Mouse (Mus musculus) spleen, postnatal 14 days (tissue): ENCODE data around the gene Igfbp6.

Experiments used
- DNase-seq, 2 experiments: peaks; one replicate each; pipeline ENCODE4 v3.0.0; 2021 to 2022; ENCODE audit warnings: low spot score in 2 of 2

Gene Igfbp6

GRCm38 (mm10) chr15:102108651-102109525 lies 35.3 kb upstream of the Igfbp6 start:
- peak in 1 of 2 experiments; percentile 62 for DNase-seq

- no peak for DNase-seq
Measured at GRCm38 (mm10) chr15:102110271-102110670, 33.9 kb upstream of the Igfbp6 start.

GRCm38 (mm10) chr15:102110701-102111494 lies 33.3 kb upstream of the Igfbp6 start:
- DNase-seq, result no peak

- no peak for DNase-seq
Measured at GRCm38 (mm10) chr15:102111495-102111829, 32.7 kb upstream of the Igfbp6 start.

- no peak for DNase-seq
Measured at GRCm38 (mm10) chr15:102112181-102112580, 32.0 kb upstream of the Igfbp6 start.

GRCm38 (mm10) chr15:102112827-102113226 lies 31.3 kb upstream of the Igfbp6 start:
- no peak for DNase-seq

GRCm38 (mm10) chr15:102113674-102114073 lies 30.5 kb upstream of the Igfbp6 start:
- no peak for DNase-seq

GRCm38 (mm10) chr15:102114651-102115260 lies 29.4 kb upstream of the Igfbp6 start:
- no peak for DNase-seq

- no peak for DNase-seq
Measured at GRCm38 (mm10) chr15:102115731-102116231, 28.4 kb upstream of the Igfbp6 start.

GRCm38 (mm10) chr15:102116753-102117415 lies 27.3 kb upstream of the Igfbp6 start:
- no peak for DNase-seq

- no peak for DNase-seq
Measured at GRCm38 (mm10) chr15:102117461-102118443, 26.4 kb upstream of the Igfbp6 start.

- no peak for DNase-seq
Measured at GRCm38 (mm10) chr15:102118591-102118990, 25.6 kb upstream of the Igfbp6 start.

GRCm38 (mm10) chr15:102119121-102119830 lies 24.9 kb upstream of the Igfbp6 start:
- no peak for DNase-seq

GRCm38 (mm10) chr15:102119831-102120170 lies 24.4 kb upstream of the Igfbp6 start:
- DNase-seq, result no peak

GRCm38 (mm10) chr15:102120530-102120929 lies 23.6 kb upstream of the Igfbp6 start:
- DNase-seq, result no peak

GRCm38 (mm10) chr15:102126303-102126702 lies 17.9 kb upstream of the Igfbp6 start:
- DNase-seq, result no peak

GRCm38 (mm10) chr15:102133314-102133713 lies 10.8 kb upstream of the Igfbp6 start:
- no peak for DNase-seq

GRCm38 (mm10) chr15:102134709-102135108 lies 9.5 kb upstream of the Igfbp6 start:
- DNase-seq, result no peak

- peak in 1 of 2 experiments; percentile 13 for DNase-seq
Measured at GRCm38 (mm10) chr15:102135522-102136128, 8.5 kb upstream of the Igfbp6 start.
